In the genomic region with DNA sequence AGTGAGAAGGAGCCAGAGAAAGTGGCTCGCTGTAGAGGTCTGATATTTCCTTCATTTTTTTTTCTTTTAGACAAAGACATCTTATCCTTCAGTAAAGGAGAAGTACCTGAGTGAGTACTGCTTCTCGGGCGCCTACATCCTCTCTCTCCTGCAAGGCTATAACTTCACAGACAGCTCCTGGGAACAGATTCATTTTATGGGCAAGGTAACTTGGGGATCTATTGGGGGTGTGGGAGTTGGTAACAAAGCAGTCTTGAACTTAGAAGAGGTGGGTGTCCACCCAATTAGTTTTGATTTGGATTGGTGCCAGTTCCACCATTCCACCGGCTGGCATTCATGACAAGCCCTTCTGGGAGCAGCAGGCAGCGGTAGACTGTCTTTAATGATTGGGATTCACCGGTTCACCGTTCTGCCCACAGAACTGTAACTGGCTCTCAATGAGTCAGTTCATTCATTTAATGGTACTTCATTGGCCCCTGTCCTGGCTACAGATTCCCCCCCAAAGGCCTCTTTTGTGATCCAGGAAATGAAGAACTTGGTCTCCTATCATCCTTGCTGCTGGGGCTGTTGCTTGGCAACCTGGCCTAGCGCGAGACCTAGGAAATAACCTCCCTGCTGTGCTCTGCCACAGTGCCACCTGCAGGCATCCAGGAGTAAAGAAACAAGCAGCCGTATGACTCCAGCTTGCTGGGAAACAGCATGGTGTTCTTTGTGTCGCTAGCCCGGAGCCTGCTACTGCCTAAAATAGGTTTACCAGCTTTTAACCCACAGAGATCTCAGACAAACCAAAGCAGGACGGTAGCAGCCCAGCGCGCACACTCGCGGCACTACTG, we compare ENCODE assay signal across 8 mouse cellular contexts. TPM values are rescaled to one million over a fixed set of nuclear protein-coding genes. Genes with fewer than 3 reads are reported as not detected.
DNase-seq lines count a peak whose midpoint lies in the region; ATAC-seq lines count a peak whose summit lies in the region.

No protein-coding gene starts in this region.

- DNase-seq in layer of hippocampus, adult 11-12 months (ENCODE audit: low spot score): peak; percentile 73
- DNase-seq in layer of hippocampus, adult 9-10 months (ENCODE audit: low spot score): no peak
- peak; percentile 68 for DNase-seq in embryo, embryonic 11.5 days (ENCODE audit: low read depth, low spot score)
- DNase-seq in gastrocnemius, postnatal 36 days: peak; percentile 45 to 57
- peak; percentile 80 for DNase-seq in intestine, embryonic 14.5 days (ENCODE audit: low spot score)
- DNase-seq in left cerebral cortex, postnatal 14 days (ENCODE audit: low spot score in 2 of 2): peak; percentile 80 to 88
- DNase-seq in mesoderm, embryonic 11.5 days (ENCODE audit: low read depth, low spot score): peak; percentile 89
- DNase-seq in right cerebral cortex, postnatal 36 days (ENCODE audit: low spot score in 2 of 2): peak; percentile 52 to 77

- H3K4me2 ChIP-seq in intestine, embryonic 14.5 days (ENCODE audit: low read length): peak overlapping the region; percentile 36

- ATAC-seq in intestine, embryonic 14.5 days (replicated peaks; ENCODE audit: low FRiP score, low TSS enrichment, low read depth): peak; percentile 78

- 27% methylated on average over 17 of the region's 17 CpGs for WGBS in intestine, embryonic 14.5 days

- no peaks in the 10 kb centered on the region for H3K27me3 ChIP-seq in intestine, embryonic 14.5 days (replicated peaks; ENCODE audit: control insufficient read depth, insufficient read depth, low read length)

- intact Hi-C loops in gastrocnemius, postnatal 36 days (cut with DNase I): no loop called here
- intact Hi-C loops in left cerebral cortex, postnatal 14 days (cut with DNase I): no loop called here

- H3K4me1 ChIP-seq in intestine, embryonic 14.5 days (replicated peaks; ENCODE audit: control insufficient read depth, insufficient read depth, low read length): no peaks in the 10 kb centered on the region

- no peaks in the 10 kb centered on the region for H3K9me3 ChIP-seq in intestine, embryonic 14.5 days (ENCODE audit: control insufficient read depth, low read length)

- no peak overlapping the region for H3K27ac ChIP-seq in intestine, embryonic 14.5 days (ENCODE audit: low read depth)

- H3K9ac ChIP-seq in intestine, embryonic 14.5 days (ENCODE audit: low read length): 0 out of 2 replicates have a peak overlapping the region, but pooled peaks have one; percentile 12

- H3K4me3 ChIP-seq in intestine, embryonic 14.5 days (ENCODE audit: low read depth, low read length): no peak overlapping the region

- no peaks in the 10 kb centered on the region for H3K36me3 ChIP-seq in intestine, embryonic 14.5 days (ENCODE audit: control insufficient read depth, insufficient read depth, low read length)

RNA-seq across cellular contexts. Expression of a gene that starts 11.7 kb away (rescaled TPM):
- total RNA-seq in gastrocnemius, postnatal 36 days (2021): not detected
- polyA plus RNA-seq in intestine, embryonic 14.5 days (2014; fragmentation: Nextera tagmentation; extraction: Ambion mirVana): 0.07 and 0.15 TPM in 2 replicates
- under 1 TPM; 0.15 to 0.17 TPM for total RNA-seq in left cerebral cortex, postnatal 14 days (2021)
